Mouse (Mus musculus) CH12.LX (cell line): ENCODE measurements around the gene Rtn2. TPM values are rescaled to one million over a fixed set of nuclear protein-coding genes. Genes with fewer than 3 reads are reported as not detected.

ENCODE experiments used
- DNase-seq: peaks from one replicate; pipeline ENCODE4 v3.0.0-alpha.2; 2013; ENCODE audit errors: extremely low read depth
- H3K27ac ChIP-seq: 2 replicates; pipeline ENCODE4 v1.5.1; 2012; ENCODE audit warnings: low read depth, mild to moderate bottlenecking, control low read depth, moderate library complexity; ENCODE audit not compliant: insufficient read depth
- H3K27me3 ChIP-seq: replicated peaks from 2 replicates; pipeline ENCODE3; 2012; ENCODE audit warnings: inconsistent platforms
- H3K36me3 ChIP-seq, 2 experiments: replicated peaks in 1 of 2; 2 replicates each; pipeline versions ENCODE3 to v1.6.1; 2012; ENCODE audit warnings: inconsistent platforms in 1 of 2, low read length in 1 of 2, mild to moderate bottlenecking in 1 of 2, mixed read lengths in 1 of 2, moderate library complexity in 1 of 2; ENCODE audit not compliant: control insufficient read depth in 1 of 2, insufficient read depth in 1 of 2
- H3K4me1 ChIP-seq, 2 experiments: 2 replicates each; pipeline ENCODE4 v1.6.1; 2012; ENCODE audit warnings: inconsistent platforms in 1 of 2, moderate library complexity in 1 of 2; ENCODE audit not compliant: insufficient read depth in 2 of 2, control insufficient read depth in 1 of 2
- H3K4me2 ChIP-seq: 2 replicates; pipeline ENCODE4 v1.6.1; 2012; ENCODE audit warnings: low read depth, mild to moderate bottlenecking, control low read depth; ENCODE audit not compliant: poor library complexity, insufficient read depth, severe bottlenecking
- H3K4me3 ChIP-seq, 3 experiments: fragments of 150-350 bp in 1 of 3; sonication (generic) in 1 of 3; replicated peaks in 1 of 3; 2 replicates each; pipeline versions ENCODE3 to v1.5.1; 2011 to 2012; ENCODE audit warnings: low read depth in 2 of 3, low read length in 2 of 3, mild to moderate bottlenecking in 2 of 3, moderate library complexity in 2 of 3, control low read depth in 1 of 3, improper control_type of control experiment in 1 of 3, inconsistent platforms in 1 of 3, mixed read lengths in 1 of 3; ENCODE audit not compliant: poor library complexity in 1 of 3
- H3K79me2 ChIP-seq: replicated peaks from 2 replicates; pipeline ENCODE4 v1.6.1; 2012; ENCODE audit warnings: mild to moderate bottlenecking, moderate library complexity; ENCODE audit not compliant: control insufficient read depth, poor library complexity, insufficient read depth, severe bottlenecking; ENCODE audit errors: extremely low read depth
- H3K9ac ChIP-seq: 2 replicates; pipeline ENCODE4 v1.6.1; 2012; ENCODE audit warnings: low read depth, mild to moderate bottlenecking, control low read depth, moderate library complexity; ENCODE audit not compliant: insufficient read depth
- H3K9me3 ChIP-seq: replicated peaks from 2 replicates; pipeline ENCODE3; 2012; ENCODE audit warnings: low read length, inconsistent platforms, mixed read lengths
- BHLHE40 ChIP-seq: IDR thresholded peaks from 2 replicates; pipeline ENCODE4 v1.6.1; 2011; ENCODE audit warnings: mild to moderate bottlenecking, low read depth, low read length, improper control_type of control experiment
- CTCF ChIP-seq, 2 experiments: IDR thresholded peaks in 1 of 2; conservative IDR thresholded peaks in 1 of 2; 2 replicates each; pipeline ENCODE4 v1.5.1; 2011 to 2012; ENCODE audit warnings: low read depth in 2 of 2, low read length in 2 of 2, improper control_type of control experiment in 1 of 2, inconsistent platforms in 1 of 2, mild to moderate bottlenecking in 1 of 2, moderate library complexity in 1 of 2
- E2F4 ChIP-seq: IDR thresholded peaks from 2 replicates; pipeline ENCODE4 v1.6.1; 2011; ENCODE audit warnings: low read depth, low read length, improper control_type of control experiment; ENCODE audit not compliant: insufficient replicate concordance
- ELF1 ChIP-seq: IDR thresholded peaks from 2 replicates; pipeline ENCODE4 v1.6.1; 2014; ENCODE audit warnings: low read depth, mild to moderate bottlenecking, inconsistent platforms, low read length, improper control_type of control experiment
- EP300 ChIP-seq: IDR thresholded peaks from 2 replicates; pipeline ENCODE4 v1.6.1; 2011; ENCODE audit warnings: low read length, improper control_type of control experiment
- ETS1 ChIP-seq: conservative IDR thresholded peaks from 2 replicates; pipeline ENCODE4 v1.6.1; 2012; ENCODE audit warnings: low read depth, mild to moderate bottlenecking, inconsistent platforms, low read length, improper control_type of control experiment, moderate library complexity
- HCFC1 ChIP-seq: IDR thresholded peaks from 2 replicates; pipeline ENCODE4 v1.6.1; 2012; ENCODE audit warnings: low read depth, mild to moderate bottlenecking, inconsistent platforms, low read length, improper control_type of control experiment
- JUND ChIP-seq: conservative IDR thresholded peaks from 2 replicates; pipeline ENCODE4 v1.6.1; 2011; ENCODE audit warnings: low read depth, low read length, improper control_type of control experiment
- MAX ChIP-seq: IDR thresholded peaks from 2 replicates; pipeline ENCODE4 v1.6.1; 2011; ENCODE audit warnings: low read length, improper control_type of control experiment
- MAZ ChIP-seq: IDR thresholded peaks from 2 replicates; pipeline ENCODE4 v1.6.1; 2012; ENCODE audit warnings: low read depth, mild to moderate bottlenecking, inconsistent platforms, low read length, improper control_type of control experiment, moderate library complexity
- MXI1 ChIP-seq: IDR thresholded peaks from 2 replicates; pipeline ENCODE4 v1.6.1; 2011; ENCODE audit warnings: mild to moderate bottlenecking, low read depth, low read length, improper control_type of control experiment
- NELFE ChIP-seq: IDR thresholded peaks from 2 replicates; pipeline ENCODE4 v1.6.1; 2011; ENCODE audit warnings: low read depth, low read length, improper control_type of control experiment
- NRF1 ChIP-seq: IDR thresholded peaks from 2 replicates; pipeline ENCODE4 v1.6.1; 2014; ENCODE audit warnings: low read depth, mild to moderate bottlenecking, inconsistent platforms, low read length, improper control_type of control experiment, moderate library complexity
- PAX5 ChIP-seq: IDR thresholded peaks from 2 replicates; pipeline ENCODE4 v1.6.1; 2012; ENCODE audit warnings: low read length, inconsistent platforms, mixed read lengths
- POLR2AphosphoS2 ChIP-seq: IDR thresholded peaks from 2 replicates; pipeline ENCODE4 v1.6.1; 2011; ENCODE audit warnings: low read depth, low read length, improper control_type of control experiment
- SMC3 ChIP-seq: IDR thresholded peaks from 2 replicates; pipeline ENCODE4 v1.6.1; 2011; ENCODE audit warnings: low read depth, low read length, improper control_type of control experiment
- TBP ChIP-seq: conservative IDR thresholded peaks from 2 replicates; pipeline ENCODE4 v1.6.1; 2011; ENCODE audit warnings: low read depth, low read length, improper control_type of control experiment
- TCF12 ChIP-seq: IDR thresholded peaks from 2 replicates; pipeline ENCODE4 v1.6.1; 2014; ENCODE audit warnings: low read depth, mild to moderate bottlenecking, inconsistent platforms, low read length, improper control_type of control experiment
- UBTF ChIP-seq: IDR thresholded peaks from 2 replicates; pipeline ENCODE4 v1.6.1; 2012; ENCODE audit warnings: low read depth, mild to moderate bottlenecking, inconsistent platforms, low read length, improper control_type of control experiment, moderate library complexity
- USF2 ChIP-seq: conservative IDR thresholded peaks from 2 replicates; pipeline ENCODE4 v1.6.1; 2011; ENCODE audit warnings: low read depth, low read length, improper control_type of control experiment
- ZC3H11A ChIP-seq: IDR thresholded peaks from 2 replicates; pipeline ENCODE4 v1.6.1; 2012; ENCODE audit warnings: low read depth, mild to moderate bottlenecking, inconsistent platforms, low read length, improper control_type of control experiment
- ZMIZ1 ChIP-seq: IDR thresholded peaks from 2 replicates; pipeline ENCODE4 v1.6.1; 2012; ENCODE audit warnings: low read depth, mild to moderate bottlenecking, inconsistent platforms, low read length, improper control_type of control experiment
- ZNF384 ChIP-seq: IDR thresholded peaks from 2 replicates; pipeline ENCODE4 v1.6.1; 2012; ENCODE audit warnings: low read depth, low read length, improper control_type of control experiment, inconsistent platforms
- dilution Hi-C: fragments of 300-500 bp; cut with MboI; formaldehyde crosslinking; loops from 2 replicates; pipeline ENCODE4 v1.14.3; 2020; ENCODE audit warnings: low sequenced_read_pairs; ENCODE audit not compliant: extremely low pct_unique_long_range_greater_than_20kb, extremely low pct_ligation_motif_present
- in situ Hi-C: fragments of 300-500 bp; cut with MboI; formaldehyde crosslinking; loops from 3 replicates; pipeline ENCODE4 v1.14.3; 2019; ENCODE audit warnings: low sequenced_read_pairs, low pct_ligation_motif_present, low pct_unique_long_range_greater_than_20kb, mixed read lengths
- polyA plus RNA-seq: library from polyadenylated mRNA; unstranded; fragments of >175 nt; gene quantifications from 2 replicates; pipeline ENCODE4 v1.2.1, GENCODE M21; 2012; ENCODE audit warnings: low read depth; ENCODE audit not compliant: insufficient read length
- total RNA-seq, 2 experiments: library from RNA; depleted of rRNA; stranded (reverse); fragments of 300-350 nt in 1 of 2; fragments of >200 nt in 1 of 2; gene quantifications; 2 replicates each; pipeline ENCODE4 v1.2.3; 2012 to 2014

Rtn2 gene
- total and polyA plus RNA-seq, 3 experiments = 0.56 to 0.76 (median 0.72) TPM

GRCm38 (mm10) chr7:19235092-19235671 lies 47.2 kb upstream of the Rtn2 start:
- Histone ChIP-seq H3K9ac (no peak overlapping the region), H3K36me3 (peaks cover 0 to 54% of the 10 kb centered on the region in 2 experiments), H3K4me3 (no peak overlapping the region), H3K4me2 (no peak overlapping the region), H3K4me1 (peaks cover 0 to 31% of the 10 kb centered on the region in 2 experiments; a peak in 2 of 4 replicates), H3K27me3 (no peaks in the 10 kb centered on the region), H3K9me3 (no peaks in the 10 kb centered on the region), H3K27ac (no peak overlapping the region; the same call in 1 of the 2 replicates)
- no peak for DNase-seq
- in situ Hi-C loops = no loop called here
- no peak for TF ChIP-seq NRF1
- TF ChIP-seq EP300 = no peak
- no peak for TF ChIP-seq POLR2AphosphoS2
- TF ChIP-seq E2F4 = no peak
- TF ChIP-seq, all 38 proteins: peak for 0
- dilution Hi-C loops = no loop called here
- H3K79me2 ChIP-seq = peaks cover 3% of the 10 kb centered on the region

- no peaks in the 10 kb centered on the region for H3K27me3 ChIP-seq
- TF ChIP-seq CTCF (conservative IDR thresholded peaks at IDR 0.05 in 1 of 2, IDR thresholded peaks at IDR 0.05 in 1 of 2; ENCODE audit: low read depth in 2 of 2, low read length in 2 of 2) (no peak), MAX (no peak), NELFE (no peak), ELF1 (no peak), ZNF384 (no peak)
- no peak overlapping the region for H3K9ac ChIP-seq
- H3K4me3 ChIP-seq = no peak overlapping the region
- peaks cover 0 to 51% of the 10 kb centered on the region in 2 experiments for H3K36me3 ChIP-seq
- peaks cover 0 to 20% of the 10 kb centered on the region in 2 experiments; a peak in 2 of 4 replicates for H3K4me1 ChIP-seq
- H3K9me3 ChIP-seq = no peaks in the 10 kb centered on the region
- dilution Hi-C loops (no loop called here), in situ Hi-C loops (no loop called here)
- H3K4me2 ChIP-seq = no peak overlapping the region
- H3K27ac ChIP-seq = no peak overlapping the region
- H3K79me2 ChIP-seq = peaks cover 3% of the 10 kb centered on the region
- no peak for DNase-seq
These were observed 46.0 kb upstream of the Rtn2 start for GRCm38 (mm10) chr7:19236411-19236810.

GRCm38 (mm10) chr7:19238344-19238743 lies 44.1 kb upstream of the Rtn2 start:
- H3K36me3 ChIP-seq = peaks cover 0 to 39% of the 10 kb centered on the region in 2 experiments
- in situ Hi-C loops = no loop called here
- H3K9me3 ChIP-seq = no peaks in the 10 kb centered on the region
- no peak overlapping the region for H3K4me3 ChIP-seq
- no peak for DNase-seq
- no peak overlapping the region for H3K27ac ChIP-seq
- peaks cover 0 to 20% of the 10 kb centered on the region in 2 experiments; a peak in 2 of 4 replicates for H3K4me1 ChIP-seq
- H3K4me2 ChIP-seq = no peak overlapping the region
- H3K9ac ChIP-seq = no peak overlapping the region
- no peaks in the 10 kb centered on the region for H3K27me3 ChIP-seq
- no peak for TF ChIP-seq USF2
- no peak for TF ChIP-seq PAX5
- no peak for TF ChIP-seq MAZ
- no peak for TF ChIP-seq ZMIZ1
- TF ChIP-seq TCF12 = no peak
- TF ChIP-seq JUND = no peak
- no peak for TF ChIP-seq UBTF
- TF ChIP-seq ZC3H11A = no peak
- TF ChIP-seq EP300 = no peak
- no peak for TF ChIP-seq NRF1
- no peak for TF ChIP-seq MAX
- no peak for TF ChIP-seq TBP
- TF ChIP-seq ETS1 = no peak
- no peak for TF ChIP-seq SMC3
- no peak for TF ChIP-seq ZNF384
- TF ChIP-seq MXI1 = no peak
- no peak for TF ChIP-seq HCFC1
- no peak for TF ChIP-seq E2F4
- no peak for TF ChIP-seq BHLHE40
- dilution Hi-C loops = no loop called here
- peaks cover 3% of the 10 kb centered on the region for H3K79me2 ChIP-seq
